Mouse (Mus musculus): ENCODE data around the gene Tgfb1i1. TPM values are rescaled to one million over a fixed set of nuclear protein-coding genes. Genes with fewer than 3 reads are reported as not detected.
A peak's percentile ranks its signal among the peaks of the same experiment; 100 is the strongest.

Gene Tgfb1i1
- polyA plus RNA-seq, 1 experiment from 2014 or later = 78.8 TPM

- Histone ChIP-seq H3K9ac (ENCODE audit: low read depth, low read length) (no peak overlapping the region), H3K4me1 (replicated peaks; ENCODE audit: insufficient read depth, low read length) (peaks cover 4% of the 10 kb centered on the region; the same call in 1 of the 2 replicates), H3K4me3 (replicated peaks; ENCODE audit: low read depth, low read length) (no peak overlapping the region), H3K9me3 (replicated peaks; ENCODE audit: low read length) (no peaks in the 10 kb centered on the region), H3K4me2 (ENCODE audit: low read length) (no peak overlapping the region), H3K27ac (no peak overlapping the region), H3K27me3 (ENCODE audit: insufficient read depth, low read length) (no peaks in the 10 kb centered on the region), H3K36me3 (ENCODE audit: insufficient read depth, low read length) (peaks cover 34% of the 10 kb centered on the region)
- no peak for ATAC-seq (replicated peaks; ENCODE audit: low FRiP score, low read depth)
- DNase-seq (ENCODE audit: low spot score) = no peak
- 96% methylated on average over 27 of the region's 27 CpGs for WGBS
- no peak for TF ChIP-seq CTCF (IDR thresholded peaks at IDR 0.05; ENCODE audit: low read depth)
Observed at GRCm38 (mm10) chr7:128240131-128240784, 6.4 kb upstream of the Tgfb1i1 start.

GRCm38 (mm10) chr7:128242331-128242730 lies 4.3 kb upstream of the Tgfb1i1 start:
- H3K36me3 ChIP-seq (ENCODE audit: insufficient read depth, low read length) = peaks cover 34% of the 10 kb centered on the region

GRCm38 (mm10) chr7:128243921-128244320 lies 2.7 kb upstream of the Tgfb1i1 start:
- Histone ChIP-seq H3K4me2 (ENCODE audit: low read length) (no peak overlapping the region), H3K9me3 (replicated peaks; ENCODE audit: low read length) (no peaks in the 10 kb centered on the region), H3K27me3 (ENCODE audit: insufficient read depth, low read length) (no peaks in the 10 kb centered on the region), H3K4me3 (replicated peaks; ENCODE audit: low read depth, low read length) (no peak overlapping the region), H3K9ac (ENCODE audit: low read depth, low read length) (no peak overlapping the region), H3K36me3 (ENCODE audit: insufficient read depth, low read length) (peaks cover 34% of the 10 kb centered on the region), H3K4me1 (replicated peaks; ENCODE audit: insufficient read depth, low read length) (0 out of 2 replicates have a peak, but pooled peaks cover 4% of the 10 kb centered on the region), H3K27ac (no peak overlapping the region)
- ATAC-seq (replicated peaks; ENCODE audit: low FRiP score, low read depth) (no peak), DNase-seq (ENCODE audit: low spot score) (no peak)
- TF ChIP-seq CTCF (IDR thresholded peaks at IDR 0.05; ENCODE audit: low read depth) = no peak
- WGBS = 66% methylated on average over 10 of the region's 10 CpGs

More at GRCm38 (mm10) chr7:128242331-128242730, 4.3 kb upstream of the Tgfb1i1 start:
- Histone ChIP-seq H3K27me3 (ENCODE audit: insufficient read depth, low read length) (no peaks in the 10 kb centered on the region), H3K4me2 (ENCODE audit: low read length) (no peak overlapping the region), H3K27ac (no peak overlapping the region), H3K9ac (ENCODE audit: low read depth, low read length) (no peak overlapping the region), H3K9me3 (replicated peaks; ENCODE audit: low read length) (no peaks in the 10 kb centered on the region), H3K4me1 (replicated peaks; ENCODE audit: insufficient read depth, low read length) (0 out of 2 replicates have a peak, but pooled peaks cover 4% of the 10 kb centered on the region), H3K4me3 (replicated peaks; ENCODE audit: low read depth, low read length) (no peak overlapping the region)
- ATAC-seq (replicated peaks; ENCODE audit: low FRiP score, low read depth) (no peak), DNase-seq (ENCODE audit: low spot score) (no peak)
- no peak for TF ChIP-seq CTCF (IDR thresholded peaks at IDR 0.05; ENCODE audit: low read depth)
- 95% methylated on average over 16 of the region's 16 CpGs for WGBS

- Histone ChIP-seq H3K9me3 (replicated peaks; ENCODE audit: low read length) (no peaks in the 10 kb centered on the region), H3K9ac (ENCODE audit: low read depth, low read length) (no peak overlapping the region), H3K4me2 (ENCODE audit: low read length) (no peak overlapping the region), H3K36me3 (ENCODE audit: insufficient read depth, low read length) (peaks cover 34% of the 10 kb centered on the region), H3K27me3 (ENCODE audit: insufficient read depth, low read length) (no peaks in the 10 kb centered on the region), H3K4me3 (replicated peaks; ENCODE audit: low read depth, low read length) (no peak overlapping the region), H3K4me1 (replicated peaks; ENCODE audit: insufficient read depth, low read length) (0 out of 2 replicates have a peak, but pooled peaks cover 3% of the 10 kb centered on the region), H3K27ac (no peak overlapping the region)
- WGBS = 94% methylated on average over 18 of the region's 18 CpGs
- ATAC-seq (replicated peaks; ENCODE audit: low FRiP score, low read depth) (no peak), DNase-seq (ENCODE audit: low spot score) (no peak)
- TF ChIP-seq CTCF (IDR thresholded peaks at IDR 0.05; ENCODE audit: low read depth) = no peak
Observed at GRCm38 (mm10) chr7:128244410-128245025, 2.1 kb upstream of the Tgfb1i1 start.

- no peak overlapping the region for H3K4me2 ChIP-seq (ENCODE audit: low read length)
- peak overlapping the region; percentile 77 for H3K27ac ChIP-seq
- H3K27me3 ChIP-seq (ENCODE audit: insufficient read depth, low read length) = no peaks in the 10 kb centered on the region
- ATAC-seq (replicated peaks; ENCODE audit: low FRiP score, low read depth) (no peak), DNase-seq (ENCODE audit: low spot score) (no peak)
- WGBS = 89% methylated on average over 4 of the region's 4 CpGs
- TF ChIP-seq CTCF (IDR thresholded peaks at IDR 0.05; ENCODE audit: low read depth) = no peak
- H3K4me3 ChIP-seq (replicated peaks; ENCODE audit: low read depth, low read length) = no peak overlapping the region
- no peaks in the 10 kb centered on the region for H3K9me3 ChIP-seq (replicated peaks; ENCODE audit: low read length)
- peaks cover 26% of the 10 kb centered on the region for H3K36me3 ChIP-seq (ENCODE audit: insufficient read depth, low read length)
- no peaks in the 10 kb centered on the region for H3K4me1 ChIP-seq (replicated peaks; ENCODE audit: insufficient read depth, low read length)
- H3K9ac ChIP-seq (ENCODE audit: low read depth, low read length) = no peak overlapping the region
Observed at GRCm38 (mm10) chr7:128245547-128245946, 1.1 kb upstream of the Tgfb1i1 start.

- Histone ChIP-seq H3K4me1 (replicated peaks; ENCODE audit: insufficient read depth, low read length) (peaks cover 11% of the 10 kb centered on the region; the same call in 1 of the 2 replicates), H3K4me2 (ENCODE audit: low read length) (peak overlapping the region; percentile 55), H3K27me3 (ENCODE audit: insufficient read depth, low read length) (no peaks in the 10 kb centered on the region), H3K36me3 (ENCODE audit: insufficient read depth, low read length) (peaks cover 13% of the 10 kb centered on the region), H3K9me3 (replicated peaks; ENCODE audit: low read length) (no peaks in the 10 kb centered on the region), H3K4me3 (replicated peaks; ENCODE audit: low read depth, low read length) (peak overlapping the region; percentile 47), H3K27ac (peak overlapping the region; percentile 80), H3K9ac (ENCODE audit: low read depth, low read length) (peak overlapping the region; percentile 61)
- TF ChIP-seq CTCF (IDR thresholded peaks at IDR 0.05; ENCODE audit: low read depth) = peak; percentile 75
- ATAC-seq (replicated peaks; ENCODE audit: low FRiP score, low read depth) (peak; percentile 65), DNase-seq (ENCODE audit: low spot score) (peak; percentile 95)
- WGBS = 2% methylated on average over 13 of the region's 13 CpGs
Observed at GRCm38 (mm10) chr7:128247443-128247842, 831 bp downstream of the Tgfb1i1 start.
